Mouse (Mus musculus): ENCODE measurements around the gene Brwd3. TPM values are rescaled to one million over a fixed set of nuclear protein-coding genes. Genes with fewer than 3 reads are reported as not detected.

Brwd3 gene
- not detected in 2 replicates for polyA plus RNA-seq (2012; ENCODE audit: insufficient read depth, insufficient read length, low replicate concordance, missing spikeins)

- no peaks in the 10 kb centered on the region for H3K4me1 ChIP-seq (ENCODE audit: control insufficient read depth, insufficient read depth, low read length)
- WGBS, result 17% methylated on average over 35 of the region's 39 CpGs
- no peak for TF ChIP-seq POLR2A (IDR thresholded peaks at IDR 0.05; ENCODE audit: insufficient read depth, low read depth, low read length)
- TF ChIP-seq CTCF (IDR thresholded peaks at IDR 0.05; ENCODE audit: insufficient read depth, low read depth, low read length), result peak; percentile 19; the same call in 1 of the 2 replicates
- peak within 1 kb of the TSS; percentile 62; the same call in 1 of the 2 replicates for H3K27ac ChIP-seq (ENCODE audit: insufficient read depth, low read depth, low read length)
- peak within 1 kb of the TSS; percentile 91 for H3K4me3 ChIP-seq (ENCODE audit: insufficient read depth, low read depth, low read length)
Measured at GRCm38 (mm10) chrX:108834090-108834774, at the start of gene Brwd3. Gene Brwd3, minus strand, starts transcription at chrX:108834372.

GRCm38 (mm10) chrX:108862632-108863031 is 28.5 kb upstream of the Brwd3 start:
- WGBS, result 64% methylated on average over 4 of the region's 4 CpGs
- TF ChIP-seq POLR2A (IDR thresholded peaks at IDR 0.05; ENCODE audit: insufficient read depth, low read depth, low read length), result no peak
- TF ChIP-seq CTCF (IDR thresholded peaks at IDR 0.05; ENCODE audit: insufficient read depth, low read depth, low read length), result no peak
- Histone ChIP-seq H3K4me3 (ENCODE audit: insufficient read depth, low read depth, low read length) (no peak overlapping the region), H3K27ac (ENCODE audit: insufficient read depth, low read depth, low read length) (no peak overlapping the region), H3K4me1 (ENCODE audit: control insufficient read depth, insufficient read depth, low read length) (no peaks in the 10 kb centered on the region)

- no peak for TF ChIP-seq POLR2A (IDR thresholded peaks at IDR 0.05; ENCODE audit: insufficient read depth, low read depth, low read length)
- no peak for TF ChIP-seq CTCF (IDR thresholded peaks at IDR 0.05; ENCODE audit: insufficient read depth, low read depth, low read length)
- no peaks in the 10 kb centered on the region for H3K4me1 ChIP-seq (ENCODE audit: control insufficient read depth, insufficient read depth, low read length)
- WGBS, result 72% methylated on average over 2 of the region's 2 CpGs
- no peak overlapping the region for H3K27ac ChIP-seq (ENCODE audit: insufficient read depth, low read depth, low read length)
- H3K4me3 ChIP-seq (ENCODE audit: insufficient read depth, low read depth, low read length), result no peak overlapping the region
Measured at GRCm38 (mm10) chrX:108842705-108843104, 8.5 kb upstream of the Brwd3 start.

DNA sequence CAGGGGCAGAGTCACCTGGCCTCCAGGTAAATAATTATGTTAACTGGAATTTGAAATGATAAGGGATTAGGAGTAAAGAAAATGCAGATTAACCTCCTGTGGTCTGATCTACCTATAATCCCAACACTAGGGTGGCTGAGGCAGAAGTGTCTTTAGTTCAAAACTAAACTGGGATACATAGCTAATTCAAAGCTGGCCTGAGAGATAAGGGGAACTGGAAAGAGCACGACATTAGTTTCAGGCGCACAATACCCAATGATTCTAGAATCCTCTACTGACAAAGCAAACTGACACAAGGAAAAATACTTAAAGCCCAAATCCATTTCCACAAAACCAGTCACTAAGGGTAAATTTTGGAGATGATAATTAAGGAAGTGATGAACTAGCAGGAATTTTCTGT is 2.2 kb upstream of the Brwd3 start:
- TF ChIP-seq CTCF (IDR thresholded peaks at IDR 0.05; ENCODE audit: insufficient read depth, low read depth, low read length), result no peak
- no peak for TF ChIP-seq POLR2A (IDR thresholded peaks at IDR 0.05; ENCODE audit: insufficient read depth, low read depth, low read length)
- Histone ChIP-seq H3K4me1 (ENCODE audit: control insufficient read depth, insufficient read depth, low read length) (no peaks in the 10 kb centered on the region), H3K4me3 (ENCODE audit: insufficient read depth, low read depth, low read length) (no peak overlapping the region), H3K27ac (ENCODE audit: insufficient read depth, low read depth, low read length) (no peak overlapping the region)
- WGBS, result 91% methylated on average over 2 of the region's 2 CpGs

DNA sequence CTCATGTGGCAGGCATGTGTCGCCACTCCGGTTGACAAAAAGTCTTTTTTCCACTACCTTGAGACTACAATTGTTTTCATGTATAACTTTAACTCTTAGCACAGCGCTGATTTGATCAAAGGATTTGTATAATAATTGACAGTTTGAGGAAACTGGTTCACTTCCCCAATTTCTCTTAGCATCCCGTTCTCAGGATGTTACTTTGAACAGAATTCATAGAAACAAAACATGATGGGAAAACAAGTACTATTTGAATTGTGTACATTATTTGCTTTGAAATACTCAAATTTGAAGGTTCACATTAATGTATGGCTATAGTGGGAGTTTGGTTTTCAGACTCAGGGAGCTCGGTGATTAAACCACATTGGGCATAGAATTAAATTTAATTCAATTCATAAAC is 1.1 kb upstream of the Brwd3 start:
- H3K27ac ChIP-seq (ENCODE audit: insufficient read depth, low read depth, low read length), result no peak overlapping the region
- H3K4me3 ChIP-seq (ENCODE audit: insufficient read depth, low read depth, low read length), result no peak overlapping the region
- no peak for TF ChIP-seq POLR2A (IDR thresholded peaks at IDR 0.05; ENCODE audit: insufficient read depth, low read depth, low read length)
- no peak for TF ChIP-seq CTCF (IDR thresholded peaks at IDR 0.05; ENCODE audit: insufficient read depth, low read depth, low read length)
- no peaks in the 10 kb centered on the region for H3K4me1 ChIP-seq (ENCODE audit: control insufficient read depth, insufficient read depth, low read length)
- 61% methylated on average over 5 of the region's 5 CpGs for WGBS

DNA sequence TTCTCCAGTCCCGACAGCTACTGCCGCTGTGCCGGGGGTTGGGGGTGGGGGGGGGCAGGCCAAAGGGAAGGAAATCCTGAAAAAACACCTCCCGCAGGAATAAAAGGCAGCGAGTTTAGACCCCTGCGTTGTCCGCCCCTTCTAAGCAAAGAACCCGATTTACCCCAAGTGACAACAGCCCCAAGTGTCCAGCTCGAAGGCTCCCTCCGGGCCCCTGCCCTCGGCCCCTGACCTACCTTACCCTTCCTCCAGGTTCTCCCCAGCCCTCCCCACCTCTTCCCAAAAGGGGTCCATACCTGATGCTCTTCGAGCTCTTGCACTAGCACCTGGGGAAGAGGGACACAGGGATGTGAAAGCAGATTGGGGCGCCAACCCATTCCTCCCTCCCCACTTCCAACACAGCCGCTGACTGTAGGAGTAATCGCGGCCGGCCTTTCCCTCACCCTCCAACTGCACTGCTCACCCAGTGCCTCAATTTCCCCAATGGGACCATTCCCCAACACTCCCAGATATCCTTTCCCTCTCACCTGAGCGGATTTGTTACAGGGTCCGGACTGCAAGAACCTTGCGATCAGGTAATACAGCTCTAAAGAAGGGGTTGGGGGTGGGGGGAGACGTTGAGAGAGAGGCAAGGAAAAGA is 671 bp downstream of the Brwd3 start:
- peak overlapping the region; percentile 91 for H3K4me3 ChIP-seq (ENCODE audit: insufficient read depth, low read depth, low read length)
- TF ChIP-seq POLR2A (IDR thresholded peaks at IDR 0.05; ENCODE audit: insufficient read depth, low read depth, low read length) (no peak), CTCF (IDR thresholded peaks at IDR 0.05; ENCODE audit: insufficient read depth, low read depth, low read length) (no peak)
- no peaks in the 10 kb centered on the region for H3K4me1 ChIP-seq (ENCODE audit: control insufficient read depth, insufficient read depth, low read length)
- peak overlapping the region; percentile 62; the same call in 1 of the 2 replicates for H3K27ac ChIP-seq (ENCODE audit: insufficient read depth, low read depth, low read length)
- WGBS, result 16% methylated on average over 21 of the region's 21 CpGs

DNA sequence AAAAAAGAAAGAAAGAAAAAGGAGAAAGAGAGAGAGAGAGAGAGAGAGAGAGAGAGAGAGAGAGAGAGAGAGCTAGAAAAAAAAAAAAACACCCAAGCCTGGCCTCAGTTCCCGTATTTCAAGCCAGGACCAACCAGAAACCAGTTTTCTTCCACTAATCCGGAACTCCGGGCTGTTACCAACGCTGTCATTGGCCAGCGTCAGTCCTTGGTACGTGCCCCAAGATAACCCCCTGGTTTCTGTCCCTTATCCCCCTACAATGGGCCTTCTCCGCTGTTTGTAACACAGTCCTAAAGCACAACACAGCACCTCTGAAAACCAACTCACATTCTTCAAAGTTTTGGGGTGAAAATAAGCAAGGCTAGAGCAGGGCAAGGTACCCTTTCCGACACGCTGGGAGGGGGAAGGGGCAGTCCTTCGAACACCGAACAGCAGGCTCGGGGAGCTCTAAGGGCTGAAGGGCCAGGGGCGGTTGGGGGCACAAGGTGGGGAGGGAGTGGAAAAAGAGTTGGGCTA is 1.4 kb downstream of the Brwd3 start:
- H3K4me1 ChIP-seq (ENCODE audit: control insufficient read depth, insufficient read depth, low read length), result no peaks in the 10 kb centered on the region
- peak overlapping the region; percentile 87 for H3K27ac ChIP-seq (ENCODE audit: insufficient read depth, low read depth, low read length)
- TF ChIP-seq CTCF (IDR thresholded peaks at IDR 0.05; ENCODE audit: insufficient read depth, low read depth, low read length), result no peak
- TF ChIP-seq POLR2A (IDR thresholded peaks at IDR 0.05; ENCODE audit: insufficient read depth, low read depth, low read length), result no peak
- 7% methylated on average over 13 of the region's 13 CpGs for WGBS
- peak overlapping the region; percentile 91 for H3K4me3 ChIP-seq (ENCODE audit: insufficient read depth, low read depth, low read length)

DNA sequence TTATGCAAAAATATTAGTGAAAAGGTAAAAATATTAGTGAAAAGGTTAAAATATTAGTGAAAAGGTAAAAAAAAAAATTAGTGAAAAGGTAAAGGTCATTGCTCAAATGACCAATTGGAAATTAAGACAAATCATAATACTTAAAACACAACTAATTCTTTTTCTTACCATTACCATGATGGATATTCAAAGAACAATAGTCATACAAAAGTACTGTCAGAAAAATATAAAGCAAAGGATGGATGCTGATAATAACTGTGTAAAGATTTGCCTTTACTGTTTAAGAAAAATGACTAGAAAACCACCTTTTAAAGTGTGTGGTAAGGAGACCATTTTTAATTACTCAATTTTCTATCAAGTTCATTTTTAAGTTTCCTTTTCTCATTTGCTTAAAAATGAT is 2.9 kb downstream of the Brwd3 start:
- Histone ChIP-seq H3K4me3 (ENCODE audit: insufficient read depth, low read depth, low read length) (no peak overlapping the region), H3K27ac (ENCODE audit: insufficient read depth, low read depth, low read length) (no peak overlapping the region), H3K4me1 (ENCODE audit: control insufficient read depth, insufficient read depth, low read length) (no peaks in the 10 kb centered on the region)
- TF ChIP-seq POLR2A (IDR thresholded peaks at IDR 0.05; ENCODE audit: insufficient read depth, low read depth, low read length) (no peak), CTCF (IDR thresholded peaks at IDR 0.05; ENCODE audit: insufficient read depth, low read depth, low read length) (no peak)

GRCm38 (mm10) chrX:108828111-108828510 is 6.1 kb downstream of the Brwd3 start:
- WGBS, result 64% methylated on average over 2 of the region's 2 CpGs
- H3K4me1 ChIP-seq (ENCODE audit: control insufficient read depth, insufficient read depth, low read length), result no peaks in the 10 kb centered on the region
- no peak overlapping the region for H3K27ac ChIP-seq (ENCODE audit: insufficient read depth, low read depth, low read length)
- TF ChIP-seq CTCF (IDR thresholded peaks at IDR 0.05; ENCODE audit: insufficient read depth, low read depth, low read length), result no peak
- TF ChIP-seq POLR2A (IDR thresholded peaks at IDR 0.05; ENCODE audit: insufficient read depth, low read depth, low read length), result no peak
- no peak overlapping the region for H3K4me3 ChIP-seq (ENCODE audit: insufficient read depth, low read depth, low read length)

All from olfactory bulb, adult 2 months (tissue).